9 mouse cellular contexts compared by ENCODE assay signal in the genomic region with DNA sequence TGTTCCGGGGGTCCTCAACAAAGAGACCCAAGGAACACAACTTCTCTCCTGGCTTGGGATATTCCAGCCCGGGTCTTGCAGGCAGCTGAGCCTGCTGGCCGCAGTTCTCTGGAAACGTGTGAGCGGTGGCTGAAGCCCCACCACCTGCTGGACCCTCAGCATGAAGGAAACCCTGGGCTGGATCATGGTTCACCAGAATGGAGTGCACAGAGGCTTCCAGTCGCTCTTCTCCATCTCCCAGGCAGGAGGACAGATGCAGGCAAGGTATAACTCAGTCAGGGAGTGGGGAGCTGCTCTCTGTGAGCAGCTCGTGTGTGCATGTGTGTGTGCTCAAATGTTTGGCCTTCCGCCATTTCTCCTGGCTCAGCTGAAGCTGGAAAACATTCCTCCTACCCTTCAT. TPM values are rescaled to one million over a fixed set of nuclear protein-coding genes. Genes with fewer than 3 reads are reported as not detected.
A peak's percentile ranks its signal among the peaks of the same experiment; 100 is the strongest.
DNase-seq lines count a peak whose midpoint lies in the region; ATAC-seq and TF ChIP-seq lines count a peak whose summit lies in the region.
"Had no signal": no experiment of that assay in that cellular context is flagged by ENCODE, and none has a peak within 500 bp of the region (broad histone marks: within the 10 kb centered on the region; RNA-seq: fewer than 3 reads in every experiment).

No protein-coding gene starts in this region.

- TF ChIP-seq POLR2A in MEL (IDR thresholded peaks at IDR 0.05; ENCODE audit: control insufficient read depth in 1 of 2, insufficient read depth in 1 of 2, low read depth in 1 of 2, low read length in 2 of 2, poor library complexity in 1 of 2): no peak

- no peaks in the 10 kb centered on the region for H3K36me3 ChIP-seq in MEL (ENCODE audit: control insufficient read depth in 1 of 2, insufficient read depth in 2 of 2, low read length in 2 of 2)
- H3K36me3 ChIP-seq in hindbrain, embryonic 11.5 days (ENCODE audit: control insufficient read depth, insufficient read depth, low read length): no peaks in the 10 kb centered on the region

- DNase-seq in MEL (ENCODE audit: low read depth, low spot score): peak; percentile 73
- peak; percentile 88 for DNase-seq in cerebellum, adult 8-10 months
- peak; percentile 87 for DNase-seq in forelimb bud, embryonic 11.5 days (ENCODE audit: low read depth, low spot score)
- peak; percentile 92 for DNase-seq in hindbrain, embryonic 11.5 days (ENCODE audit: low spot score)
- DNase-seq in layer of hippocampus, adult 9-11 months: peak; percentile 75
- DNase-seq in lung, postnatal 14 days: peak; percentile 81
- DNase-seq in retina, postnatal 7 days (ENCODE audit: low read depth, low spot score): peak; percentile 77

- H3K4me2 ChIP-seq in hindbrain, embryonic 11.5 days (replicated peaks; ENCODE audit: low read depth, low read length): no peak overlapping the region

- H3K4me3 ChIP-seq in MEL (ENCODE audit: control insufficient read depth in 1 of 2, insufficient read depth in 1 of 2, low read depth in 2 of 2, low read length in 2 of 2): no peak overlapping the region
- H3K4me3 ChIP-seq in hindbrain, embryonic 11.5 days (ENCODE audit: low read depth, low read length): no peak overlapping the region
- H3K4me3 ChIP-seq: erythroblast, embryonic 14.5 days had no signal

- H3K27me3 ChIP-seq in MEL (ENCODE audit: control insufficient read depth in 1 of 2, insufficient read depth in 2 of 2, low read length in 2 of 2): peaks cover 14 to 22% of the 10 kb centered on the region in 2 experiments
- H3K27me3 ChIP-seq in hindbrain, embryonic 11.5 days (ENCODE audit: control insufficient read depth, insufficient read depth, low read length): peaks cover 29% of the 10 kb centered on the region

- H3K79me2 ChIP-seq in MEL (ENCODE audit: control insufficient read depth, insufficient read depth, low read length, poor library complexity): no peaks in the 10 kb centered on the region

- no peaks in the 10 kb centered on the region for H3K9me3 ChIP-seq in MEL (replicated peaks; ENCODE audit: insufficient read depth, low read length)
- H3K9me3 ChIP-seq in hindbrain, embryonic 11.5 days (ENCODE audit: control insufficient read depth, low read length): no peaks in the 10 kb centered on the region

- TF ChIP-seq CTCF in MEL (IDR thresholded peaks at IDR 0.05 in 2 of 3, conservative IDR thresholded peaks at IDR 0.05 in 1 of 3; ENCODE audit: control insufficient read depth in 1 of 3, insufficient read depth in 1 of 3, low read depth in 2 of 3, low read length in 3 of 3, poor library complexity in 1 of 3, severe bottlenecking in 1 of 3): no peak

- H3K27ac ChIP-seq in MEL (ENCODE audit: control insufficient read depth, low read depth, low read length): no peak overlapping the region
- no peak overlapping the region for H3K27ac ChIP-seq in hindbrain, embryonic 11.5 days (ENCODE audit: low read depth, low read length)

- TF ChIP-seq RAD21 in MEL (IDR thresholded peaks at IDR 0.05; ENCODE audit: low read depth, low read length): no peak

- peak; percentile 52; the same call in 1 of the 2 replicates for ATAC-seq in hindbrain, embryonic 11.5 days (ENCODE audit: low FRiP score)
- ATAC-seq in erythroblast, adult 5-6 weeks (replicated peaks; ENCODE audit: low FRiP score, poor library complexity, severe bottlenecking): no peak

- no peak overlapping the region for H3K9ac ChIP-seq in MEL (ENCODE audit: control insufficient read depth, low read depth, low read length, poor library complexity, severe bottlenecking)
- H3K9ac ChIP-seq in hindbrain, embryonic 11.5 days (ENCODE audit: low read depth, low read length): no peak overlapping the region

- H3K4me1 ChIP-seq in MEL (ENCODE audit: control insufficient read depth in 1 of 2, insufficient read depth in 2 of 2, low read length in 2 of 2): no peaks in the 10 kb centered on the region
- H3K4me1 ChIP-seq in hindbrain, embryonic 11.5 days (replicated peaks; ENCODE audit: control insufficient read depth, insufficient read depth, low read length): peaks cover 34% of the 10 kb centered on the region

- WGBS in hindbrain, embryonic 11.5 days: 14% methylated on average over 8 of the region's 8 CpGs

- no peak for TF ChIP-seq EP300 in MEL (IDR thresholded peaks at IDR 0.05; ENCODE audit: low read depth in 1 of 2, low read length in 2 of 2)

TF ChIP-seq in MEL, 35 proteins besides CTCF, POLR2A, EP300 and RAD21:
- no peak for TF ChIP-seq ETS1 (IDR thresholded peaks at IDR 0.05; ENCODE audit: low read depth, low read length)
- TF ChIP-seq MAX (IDR thresholded peaks at IDR 0.05; ENCODE audit: low read length): no peak
- no peak for TF ChIP-seq GABPA (IDR thresholded peaks at IDR 0.05; ENCODE audit: low read depth, low read length)
- TF ChIP-seq E2F4 (IDR thresholded peaks at IDR 0.05; ENCODE audit: borderline replicate concordance, low read depth, low read length): no peak
- no peak for TF ChIP-seq SMC3 (IDR thresholded peaks at IDR 0.05; ENCODE audit: low read depth, low read length)
- TF ChIP-seq POLR2AphosphoS2 (IDR thresholded peaks at IDR 0.05; ENCODE audit: low read length): no peak
- no peak for TF ChIP-seq UBTF (IDR thresholded peaks at IDR 0.05; ENCODE audit: borderline replicate concordance, insufficient read depth, low read depth, low read length)
- no peak for TF ChIP-seq MXI1 (IDR thresholded peaks at IDR 0.05; ENCODE audit: low read depth, low read length)
- TF ChIP-seq MEF2A (IDR thresholded peaks at IDR 0.05; ENCODE audit: extremely low read depth, insufficient replicate concordance, low read depth, low read length, poor library complexity, severe bottlenecking): no peak
- TF ChIP-seq TAL1 (IDR thresholded peaks at IDR 0.05; ENCODE audit: low read length): no peak
- no peak for TF ChIP-seq CHD1 (IDR thresholded peaks at IDR 0.05; ENCODE audit: low read depth, low read length)
- TF ChIP-seq RCOR1 (IDR thresholded peaks at IDR 0.05; ENCODE audit: low read depth, low read length): no peak
- TF ChIP-seq CHD2 (IDR thresholded peaks at IDR 0.05; ENCODE audit: low read length): no peak
- no peak for TF ChIP-seq MYC (IDR thresholded peaks at IDR 0.05; ENCODE audit: low read depth, low read length)
- no peak for TF ChIP-seq JUND (IDR thresholded peaks at IDR 0.05; ENCODE audit: low read depth, low read length)
- no peak for TF ChIP-seq ELF1 (IDR thresholded peaks at IDR 0.05; ENCODE audit: low read depth, low read length)

RNA-seq across cellular contexts. Expression of a gene that starts 7.3 kb away (rescaled TPM):
- total RNA-seq in MEL (2012; rRNA removed): 0.03 and 0.04 TPM in 2 replicates
- polyA plus RNA-seq in MEL (2012; ENCODE audit: insufficient read depth in 1 of 2, insufficient read length in 2 of 2, low read depth in 1 of 2, low replicate concordance in 2 of 2, missing spikeins in 1 of 2): under 1 TPM in 1 of 2 experiments, not detected in 1; 0.10 TPM
- polyA plus RNA-seq in hindbrain, embryonic 11.5 days (2014; fragmentation: Nextera tagmentation; extraction: Ambion mirVana): 1.9 and 2.2 TPM in 2 replicates
- not detected in 2 replicates for total RNA-seq in erythroblast, adult 5-6 weeks (2015; ENCODE audit: low replicate concordance)
- not detected in 2 replicates for total RNA-seq in erythroblast, adult 5-6 weeks (2017; ENCODE audit: low replicate concordance)
- polyA plus RNA-seq: erythroblast, embryonic 14.5 days had no signal
